Mouse (Mus musculus) hematopoietic stem cell, adult 5-6 weeks (primary cell): Measurements from ENCODE around the gene Tmem179. TPM values are rescaled to one million over a fixed set of nuclear protein-coding genes. Genes with fewer than 3 reads are reported as not detected.
A peak's percentile ranks its signal among the peaks of the same experiment; 100 is the strongest.

Experiments used
- ATAC-seq, 2 experiments: fragments of 125-278 bp in 1 of 2; replicated peaks in 1 of 2; 2 replicates each; pipeline ENCODE4 v1.8.0; 2016 to 2017; ENCODE audit warnings: inconsistent platforms in 2 of 2, mild to moderate bottlenecking in 2 of 2, moderate number of reproducible peaks in 2 of 2, low read depth in 1 of 2, moderate TSS enrichment in 1 of 2; ENCODE audit not compliant: low FRiP score in 2 of 2, poor library complexity in 2 of 2, severe bottlenecking in 2 of 2, insufficient read depth in 1 of 2, low TSS enrichment in 1 of 2
- total RNA-seq: library from RNA; stranded (forward); fragments of 172-1452, 232-1000 nt; gene quantifications from 2 replicates; pipeline ENCODE4 v1.2.3, GENCODE M21; 2017

Tmem179 gene
- total RNA-seq = not detected in 2 replicates

DNA sequence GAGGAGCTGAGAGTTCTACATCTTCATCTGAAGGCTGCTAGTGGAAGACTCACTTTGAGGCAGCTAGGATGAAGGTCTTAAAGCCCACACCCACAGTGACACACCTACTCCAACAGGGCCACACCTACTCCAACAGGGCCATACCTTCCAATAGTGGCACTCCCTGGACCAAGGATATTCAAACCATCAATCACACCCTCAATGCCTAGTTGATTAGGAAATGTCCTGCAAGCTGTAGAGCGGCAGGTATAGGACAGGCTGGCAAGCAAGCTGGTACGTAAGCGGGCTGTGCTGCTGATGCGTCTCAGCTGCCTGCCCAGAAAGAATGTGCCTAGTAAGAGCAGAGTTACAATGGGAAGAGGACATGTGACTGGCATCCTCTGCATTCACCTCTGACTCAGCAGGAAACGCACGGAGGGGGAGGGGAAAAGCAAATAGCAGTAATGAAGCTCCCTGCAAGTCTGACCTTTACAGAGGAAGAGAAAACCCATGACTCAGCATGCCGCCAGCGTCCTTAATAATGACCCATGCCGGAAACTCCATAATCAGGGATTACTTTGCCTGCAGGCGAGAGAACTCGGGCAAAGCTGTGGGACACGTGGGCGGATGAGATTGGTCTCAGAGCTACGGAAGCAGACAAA lies at the start of gene Tmem179:
Tmem179 (minus strand) TSS at position 51 of the 641 bp plus-strand sequence.
- ATAC-seq = peak; percentile 32 to 49

DNA sequence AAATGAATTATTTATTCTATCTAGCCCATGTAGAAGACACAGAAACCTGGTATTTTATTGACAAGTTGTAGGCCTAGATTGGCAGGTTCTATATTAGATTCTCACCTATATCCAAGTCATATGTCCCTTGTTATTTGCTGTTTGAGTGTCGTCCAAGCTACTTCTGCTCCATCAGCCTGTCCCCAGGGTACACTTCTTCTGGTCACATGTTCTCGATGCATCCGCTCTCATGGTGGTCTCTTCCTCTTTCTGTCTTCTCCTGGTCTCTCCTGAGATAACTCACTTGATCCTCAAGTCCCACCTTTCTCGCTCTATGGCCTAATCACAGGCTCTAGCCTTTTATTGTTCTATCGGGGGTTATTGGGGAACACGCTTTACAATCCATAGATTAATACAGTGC lies 46.5 kb upstream of the Tmem179 start:
- no peak for ATAC-seq

DNA sequence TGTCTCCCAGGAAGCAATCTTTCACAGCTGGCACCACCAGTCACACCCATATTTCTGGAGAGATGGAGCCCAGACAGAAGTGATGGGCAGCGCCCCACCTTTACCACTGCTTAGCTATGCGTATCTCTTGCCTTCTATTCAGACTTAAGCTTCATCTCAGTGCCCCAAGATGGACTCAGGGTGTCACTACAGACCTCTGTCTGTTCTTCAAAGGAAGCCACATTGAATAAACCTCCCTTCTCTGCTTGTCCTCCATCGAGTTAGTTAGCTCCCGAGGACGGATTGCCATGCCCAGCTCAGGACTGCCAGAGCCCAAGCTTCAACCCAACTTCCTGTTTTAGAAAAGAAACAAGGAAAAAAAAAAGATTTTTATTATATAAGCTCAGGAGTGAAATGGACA lies 45.9 kb upstream of the Tmem179 start:
- no peak; a peak in 1 of 4 replicates for ATAC-seq

DNA sequence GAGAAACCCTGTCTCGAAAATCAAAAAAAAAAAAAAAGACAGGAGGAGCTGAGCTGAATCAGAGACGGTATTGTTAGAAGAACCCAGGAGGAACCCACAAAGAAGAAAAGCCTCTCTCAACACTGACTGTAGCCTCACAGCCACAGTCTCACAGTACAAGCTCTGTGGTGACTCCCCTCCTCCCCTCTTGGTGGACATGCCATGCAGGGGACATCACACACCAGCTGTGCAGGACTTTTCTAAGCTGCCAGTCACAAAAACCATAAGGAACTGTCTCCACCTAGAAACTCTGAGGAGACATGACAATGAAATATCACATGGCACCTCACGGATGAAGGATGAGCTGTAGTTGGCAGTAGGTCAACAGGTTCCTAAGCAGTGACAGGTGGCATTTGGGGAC lies 44.6 kb upstream of the Tmem179 start:
- no peak for ATAC-seq

DNA sequence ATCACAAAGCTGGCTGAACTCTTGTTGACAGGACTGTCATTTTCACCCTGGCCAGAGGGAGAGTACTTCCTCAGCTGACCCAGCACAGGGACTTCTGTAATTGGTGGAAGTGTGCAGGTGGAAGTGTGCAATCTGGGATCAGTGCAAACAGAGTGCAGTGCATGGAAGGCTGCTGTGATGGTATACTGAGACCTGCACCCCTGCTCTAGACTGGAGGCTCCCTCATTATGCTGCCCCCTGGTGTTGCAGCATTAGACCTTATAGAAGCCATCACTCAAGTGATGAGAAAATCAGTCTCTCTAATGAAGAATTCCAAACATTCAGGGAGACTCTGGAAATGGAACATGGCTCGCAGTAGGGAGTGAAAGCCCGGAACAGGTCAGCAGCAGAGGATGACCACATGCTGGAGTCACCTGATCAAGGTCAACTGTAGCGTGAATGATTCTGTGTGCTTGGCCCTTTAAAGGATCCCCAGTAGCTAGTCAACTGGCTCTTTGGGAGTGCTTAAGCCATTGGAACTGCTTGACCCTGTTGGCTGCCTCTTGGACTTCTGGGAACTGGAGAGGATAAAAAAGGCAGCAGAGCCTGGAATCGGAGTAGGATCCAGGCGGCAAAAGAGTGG lies 43.7 kb upstream of the Tmem179 start:
- ATAC-seq = peak; percentile 27 to 45; a peak in 1 of 4 replicates

GRCm38 (mm10) chr12:112559671-112560070 lies 43.1 kb upstream of the Tmem179 start:
- no peak for ATAC-seq

DNA sequence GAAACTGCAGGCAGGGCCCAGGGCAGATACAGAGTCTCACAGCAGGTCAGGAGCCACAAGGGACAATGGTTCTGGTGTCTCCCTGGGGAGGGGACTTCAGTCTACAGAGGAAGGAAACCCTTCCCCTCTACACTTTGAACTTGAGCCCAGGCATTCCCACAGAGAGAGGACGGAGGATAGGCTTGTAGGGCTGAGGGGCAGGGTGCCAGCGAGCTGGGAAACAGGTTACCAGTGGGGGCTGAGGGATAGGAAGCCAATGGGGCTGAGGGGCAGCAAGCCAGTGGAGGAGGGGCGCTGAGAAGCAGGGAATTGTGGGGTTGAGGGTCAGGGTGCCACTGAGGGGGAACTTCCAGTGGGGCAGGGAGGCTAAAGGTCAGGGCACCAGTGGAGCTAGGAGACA lies 42.7 kb upstream of the Tmem179 start:
- no peak for ATAC-seq

GRCm38 (mm10) chr12:112557219-112557618 lies 40.7 kb upstream of the Tmem179 start:
- no peak for ATAC-seq

DNA sequence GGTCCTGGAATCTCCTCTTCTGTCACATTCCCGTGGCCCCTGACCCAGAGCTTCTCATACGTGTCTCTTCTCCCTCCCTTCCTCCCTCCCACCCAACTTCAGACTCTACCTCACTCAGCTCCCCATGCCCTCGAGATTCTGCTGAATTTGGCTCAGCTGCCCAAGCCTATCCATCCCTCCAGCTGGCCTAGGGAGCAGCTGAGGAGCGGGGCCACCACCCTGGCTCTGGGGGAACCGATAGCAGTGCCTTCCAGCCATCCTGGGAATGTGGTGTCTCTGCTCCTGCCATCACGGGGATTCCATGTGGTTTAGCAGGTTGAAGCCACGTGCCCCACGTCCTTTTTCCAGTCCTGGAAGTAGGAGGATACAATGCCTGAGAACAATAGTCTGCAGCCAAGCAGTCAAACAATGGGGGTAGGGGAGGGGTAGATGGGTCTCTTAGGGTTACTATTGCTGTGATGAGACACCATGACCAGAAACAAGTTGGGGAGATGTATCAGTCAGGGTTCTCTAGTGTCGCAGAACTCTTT lies 40.0 kb upstream of the Tmem179 start:
- no peak for ATAC-seq

GRCm38 (mm10) chr12:112554900-112555299 lies 38.4 kb upstream of the Tmem179 start:
- no peak for ATAC-seq

GRCm38 (mm10) chr12:112552520-112552919 lies 36.0 kb upstream of the Tmem179 start:
- ATAC-seq = no peak

- peak; percentile 88 to 95 for ATAC-seq
Observed at GRCm38 (mm10) chr12:112551861-112552375, 35.4 kb upstream of the Tmem179 start.

- ATAC-seq = no peak
Observed at GRCm38 (mm10) chr12:112549287-112549686, 32.7 kb upstream of the Tmem179 start.

DNA sequence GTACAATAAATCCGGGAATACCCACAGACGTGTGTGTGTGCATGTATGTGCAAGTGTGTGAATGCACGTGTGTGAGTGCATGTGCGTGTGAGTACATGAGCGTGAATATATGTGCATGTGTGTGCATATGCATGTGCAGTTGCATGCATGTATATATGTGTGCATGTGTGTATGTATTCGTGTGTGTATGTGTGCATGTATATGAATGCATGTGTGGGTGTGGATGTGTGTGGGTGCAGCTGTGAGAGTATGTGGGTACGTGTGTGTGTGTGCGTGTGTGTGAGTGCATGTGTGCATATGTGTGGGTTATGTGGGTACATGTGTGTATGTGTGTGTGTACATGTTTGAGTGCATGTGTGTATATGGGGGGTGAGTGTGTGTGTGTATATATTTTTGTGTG lies 29.6 kb upstream of the Tmem179 start:
- no peak for ATAC-seq

- no peak for ATAC-seq
Observed at GRCm38 (mm10) chr12:112544946-112545701, 28.6 kb upstream of the Tmem179 start.

- no peak for ATAC-seq
Observed at GRCm38 (mm10) chr12:112543941-112544340, 27.4 kb upstream of the Tmem179 start.

GRCm38 (mm10) chr12:112542920-112543300 lies 26.4 kb upstream of the Tmem179 start:
- peak; percentile 71 to 84 for ATAC-seq
